Mouse (Mus musculus): ENCODE measurements around the gene Gm49373.

DNA sequence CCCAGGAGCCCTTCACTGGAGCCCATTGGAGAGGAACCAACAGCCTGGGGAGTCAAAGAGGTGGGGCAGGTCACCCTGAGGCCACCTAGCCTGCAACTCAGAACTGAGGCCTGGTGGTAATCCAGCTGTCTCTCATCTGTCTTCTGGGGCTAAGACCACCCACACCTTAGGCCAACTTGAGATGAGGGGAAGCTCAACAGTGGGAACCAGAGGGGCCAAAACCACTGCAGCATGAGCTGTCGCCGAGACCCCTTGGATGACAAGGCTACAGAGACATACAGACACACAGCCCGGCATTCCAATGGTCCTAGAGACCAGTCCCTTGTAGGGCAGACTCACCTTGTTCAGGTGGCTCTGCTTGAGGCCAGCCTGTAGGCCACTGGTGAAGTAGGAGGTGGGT is 2.7 kb upstream of the Gm49373 start:
- no peak for TF ChIP-seq CTCF (IDR thresholded peaks at IDR 0.05; ENCODE audit: insufficient read depth, low read length)
- no peak for TF ChIP-seq POLR2A (IDR thresholded peaks at IDR 0.05; ENCODE audit: borderline replicate concordance, extremely low read depth, low read depth, low read length)

All from lung, adult 2 months (tissue).